Mouse (Mus musculus) ovary, postnatal 36 days (tissue): ENCODE measurements around the gene Msl1.

Experiments used
- DNase-seq: peaks from one replicate; pipeline ENCODE4 v3.0.0; 2022; ENCODE audit warnings: low spot score, mixed read lengths

Msl1 gene

DNA sequence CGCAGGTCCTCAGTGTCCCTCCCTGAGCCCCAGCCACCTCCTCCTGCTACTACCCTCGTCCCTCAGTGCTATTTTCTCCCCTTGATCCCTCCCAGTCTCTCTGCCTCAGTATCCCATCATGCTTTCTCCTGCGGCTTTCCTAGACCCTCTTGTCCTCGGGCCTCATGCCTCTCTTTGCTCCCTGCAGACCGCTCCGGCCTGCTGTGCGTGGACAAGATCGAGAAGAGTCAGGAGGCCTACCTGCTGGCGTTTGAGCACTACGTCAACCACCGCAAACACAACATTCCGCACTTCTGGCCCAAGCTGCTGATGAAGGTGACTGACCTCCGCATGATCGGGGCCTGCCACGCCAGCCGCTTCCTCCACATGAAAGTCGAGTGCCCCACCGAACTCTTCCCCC, 31.2 kb upstream of the Msl1 start:
- no peak for DNase-seq

DNA sequence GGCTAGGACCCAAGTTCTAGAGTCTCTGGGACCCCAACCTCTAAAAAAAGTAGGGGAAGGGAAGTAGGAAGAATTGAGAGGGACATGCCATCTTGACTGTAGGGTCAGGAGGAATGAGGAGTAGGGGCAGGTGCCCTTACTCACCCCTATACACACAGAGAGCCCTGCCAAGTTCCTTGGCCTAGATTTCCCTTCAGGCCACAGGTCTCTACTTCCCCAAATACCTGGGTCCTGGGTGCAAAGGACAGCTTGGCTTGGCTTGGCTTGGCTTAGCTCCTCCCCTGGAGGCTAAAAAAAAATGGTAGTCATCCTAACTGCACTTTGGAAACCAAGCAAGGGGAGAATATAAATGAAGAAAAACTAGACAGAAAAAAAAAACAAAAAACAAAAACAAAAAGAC, 30.6 kb upstream of the Msl1 start:
- DNase-seq: no peak

DNA sequence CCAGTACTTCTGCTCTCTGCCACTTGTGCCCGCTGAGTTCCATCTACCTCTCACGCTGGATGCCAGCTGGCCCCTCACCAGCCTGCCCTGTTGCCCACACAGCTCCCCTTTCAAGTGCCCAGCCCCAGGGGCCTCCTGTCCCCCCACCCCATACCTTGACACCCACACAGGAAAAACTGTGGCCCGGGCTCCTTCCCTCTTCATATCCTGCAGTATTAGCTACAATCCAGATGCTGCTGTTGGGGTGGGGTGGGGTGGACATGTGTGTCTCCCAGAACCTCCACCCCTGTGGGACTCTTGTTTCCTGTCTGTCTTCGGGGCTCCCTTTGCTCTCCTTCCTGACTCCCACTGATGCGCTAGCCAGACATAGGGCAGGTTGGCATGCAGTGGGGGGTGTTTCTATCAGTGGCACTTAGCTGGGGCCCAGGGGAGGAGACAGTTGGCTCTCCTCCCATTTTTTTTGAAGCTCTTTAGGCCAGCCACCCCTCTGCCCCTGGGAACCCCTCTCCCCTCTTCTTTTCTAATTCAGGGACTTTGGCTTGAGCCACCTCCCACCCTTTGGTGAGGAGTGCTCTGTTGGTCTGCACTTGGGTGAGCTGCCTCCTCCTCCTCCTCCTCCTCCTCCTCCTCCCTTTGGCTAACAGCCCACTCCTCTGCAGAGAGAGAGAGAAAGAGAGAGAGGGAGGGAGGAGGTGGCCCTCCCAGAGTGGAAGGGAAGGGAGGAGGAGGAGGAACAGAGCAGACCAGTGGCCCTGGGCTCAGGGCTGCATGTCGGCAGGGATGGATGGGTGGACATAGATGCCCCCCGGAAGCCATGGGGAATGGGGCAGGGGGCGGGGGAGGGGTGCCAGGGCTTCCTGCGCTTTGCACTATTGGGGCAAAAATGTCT, 29.7 kb upstream of the Msl1 start:
- DNase-seq: no peak

DNA sequence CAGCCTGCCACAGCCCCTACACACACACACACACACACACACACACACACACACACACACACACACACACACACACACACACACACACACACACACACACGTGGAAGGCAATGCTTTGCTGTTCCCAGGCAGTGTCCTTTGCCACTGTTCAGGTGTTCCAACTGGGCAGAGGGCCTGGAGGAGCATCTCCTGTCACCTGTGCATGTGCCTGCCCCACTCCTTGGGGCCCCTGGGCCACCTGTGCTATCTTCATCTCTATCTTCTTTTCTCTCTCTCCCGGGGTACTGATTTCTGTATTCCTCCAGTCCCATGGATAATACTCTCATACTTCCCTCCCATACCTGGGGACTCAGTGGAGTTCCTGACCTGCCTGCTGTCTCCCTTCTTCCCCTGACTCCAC, 29.0 kb upstream of the Msl1 start:
- DNase-seq: no peak

- no peak for DNase-seq
Observed at GRCm38 (mm10) chr11:98766816-98767215, 28.5 kb upstream of the Msl1 start.

DNA sequence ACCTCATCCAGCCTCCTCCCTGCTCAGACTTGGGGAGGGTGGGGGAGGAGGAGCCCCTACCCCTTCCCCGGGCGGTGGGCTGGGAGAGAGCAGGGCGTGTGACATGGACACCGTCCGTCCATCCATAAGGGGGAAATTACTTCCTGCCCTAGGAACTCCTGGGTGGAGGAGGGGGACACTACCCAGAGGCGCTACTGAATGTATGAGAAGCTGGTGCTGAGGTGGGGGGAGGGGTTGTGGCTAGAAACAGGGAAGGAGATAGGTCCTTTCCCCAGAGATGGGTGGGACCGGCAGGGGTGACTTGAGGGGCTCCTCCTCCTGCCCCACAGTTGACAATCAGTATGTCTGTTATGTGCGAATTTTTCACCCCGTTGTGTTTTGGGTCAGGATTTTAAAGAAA, 28.0 kb upstream of the Msl1 start:
- DNase-seq: peak; percentile 5

DNA sequence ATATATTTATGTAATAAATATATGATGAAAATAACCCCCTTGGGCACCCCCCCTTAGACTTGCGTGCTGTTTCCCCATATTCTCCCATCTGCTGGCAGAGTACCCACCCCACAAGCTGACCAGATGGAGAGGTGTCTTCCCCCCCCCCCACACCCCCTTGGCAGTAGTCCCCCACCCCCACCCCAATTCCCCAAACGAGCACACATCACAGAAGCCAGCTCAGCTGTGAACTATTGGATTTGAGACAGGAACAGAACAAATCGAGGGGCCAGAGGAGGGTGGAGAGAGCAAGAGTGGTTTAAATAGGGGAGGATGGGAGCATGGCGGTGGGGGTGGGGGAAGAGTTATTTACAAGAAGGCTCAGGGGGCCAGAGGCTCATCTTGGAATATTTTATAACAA, 27.6 kb upstream of the Msl1 start:
- no peak for DNase-seq

DNA sequence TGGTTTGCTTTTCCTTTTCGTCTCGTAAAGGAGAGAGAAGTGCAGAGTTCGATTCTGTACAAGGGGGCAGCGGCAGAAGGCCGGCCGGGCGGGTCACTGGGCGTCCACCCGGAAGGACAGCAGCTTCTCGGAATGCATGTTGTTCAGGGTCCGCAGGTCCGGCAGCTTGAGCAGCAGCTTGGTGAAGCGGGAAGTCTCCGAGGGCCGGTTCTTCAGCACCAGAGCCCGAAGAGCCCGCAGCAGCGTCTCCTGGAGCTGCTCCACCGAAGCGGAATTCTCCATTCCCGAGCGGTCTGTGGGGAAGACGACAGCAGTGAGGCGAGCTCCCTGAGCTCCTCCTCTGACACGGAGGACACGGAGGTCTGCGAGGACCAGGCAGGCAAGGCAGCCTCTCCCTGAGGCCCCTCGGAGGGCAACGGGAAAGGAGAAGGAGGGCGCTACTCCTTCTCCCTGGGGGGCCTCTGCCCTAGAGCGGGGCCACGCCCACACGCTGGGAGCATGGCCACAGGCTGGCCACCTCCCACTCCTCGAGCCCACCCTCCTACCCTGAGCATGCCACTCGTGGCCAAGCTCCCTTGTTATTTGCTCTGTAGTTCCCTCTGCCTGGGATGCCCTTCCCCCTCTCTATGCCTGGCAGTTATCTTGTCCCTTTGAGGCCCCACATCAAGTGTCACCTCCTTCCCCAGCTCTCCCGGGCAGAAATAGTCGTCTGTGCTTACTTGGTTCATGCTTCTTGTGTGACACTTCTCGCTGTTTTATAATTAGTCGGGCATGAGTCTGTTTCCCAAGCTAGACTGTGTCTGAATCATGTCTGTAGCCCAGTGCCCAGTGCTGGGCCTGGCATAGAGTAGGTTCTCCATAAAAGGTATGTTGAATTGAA, 26.9 kb upstream of the Msl1 start:
- DNase-seq: no peak

DNA sequence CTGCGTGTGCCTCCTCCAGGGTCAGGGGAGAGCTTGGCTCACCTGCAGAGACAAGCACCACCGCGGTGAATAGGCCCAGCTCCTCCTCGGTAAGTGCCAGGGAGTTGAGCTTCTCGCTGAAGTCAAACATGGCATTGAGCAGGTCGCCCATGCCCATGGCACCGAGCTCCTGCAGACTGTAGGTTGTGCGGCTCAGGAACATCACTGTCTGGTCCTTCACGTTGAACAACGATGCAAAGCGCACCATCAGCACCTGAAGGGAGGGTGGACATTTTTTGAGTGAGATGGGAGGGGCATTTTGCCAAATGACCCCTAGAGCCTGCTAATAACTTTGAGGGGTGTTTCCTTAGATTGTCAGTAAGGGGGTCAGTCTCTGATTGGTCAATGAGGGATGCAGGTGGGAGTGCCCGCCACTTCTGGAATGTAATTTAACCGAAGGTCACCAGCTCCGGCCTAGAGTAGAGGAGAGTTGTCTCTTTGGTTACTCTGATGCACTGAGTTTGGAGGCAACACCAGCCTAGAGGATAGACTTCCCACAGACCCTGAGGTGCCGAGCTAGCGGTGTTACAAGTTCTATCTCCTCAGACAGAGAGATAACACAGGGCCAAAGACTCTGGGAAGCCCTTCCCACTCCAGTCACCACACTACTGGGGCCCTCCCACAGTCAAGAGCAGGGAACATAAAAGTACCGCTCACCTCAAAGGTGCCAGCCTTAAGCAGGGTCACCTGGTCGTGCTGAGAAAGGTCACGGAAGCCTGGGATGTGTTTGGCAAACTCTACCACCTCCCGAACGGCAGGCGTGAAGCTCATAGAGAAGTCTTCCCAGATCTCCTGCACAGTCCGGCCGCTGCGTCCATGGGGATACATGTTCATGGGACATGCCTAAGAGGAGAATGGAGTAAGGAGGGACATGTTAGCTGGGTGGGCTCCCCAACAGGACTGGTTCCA, 26.0 kb upstream of the Msl1 start:
- DNase-seq: no peak

- DNase-seq: no peak
Observed at GRCm38 (mm10) chr11:98770096-98770975, 25.0 kb upstream of the Msl1 start.

DNA sequence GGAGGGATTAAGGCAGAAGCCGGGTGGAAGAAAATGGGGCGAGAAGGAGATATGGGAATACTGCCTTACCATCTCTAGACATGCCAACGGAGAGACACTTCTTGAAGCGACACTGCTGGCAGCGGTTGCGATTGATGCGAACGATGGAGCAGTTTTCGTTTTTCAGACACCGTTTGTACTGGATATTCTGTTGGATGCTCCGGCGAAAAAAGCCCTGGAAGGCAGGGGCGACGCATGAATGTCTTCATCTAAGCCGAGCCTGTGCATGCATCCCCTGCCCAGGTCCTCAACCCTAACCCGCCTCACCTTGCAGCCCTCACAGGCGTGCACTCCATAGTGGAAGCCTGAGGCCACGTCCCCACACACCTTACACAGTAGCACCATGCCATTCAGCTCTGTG, 24.2 kb upstream of the Msl1 start:
- DNase-seq: no peak

- peak; percentile 35 for DNase-seq
Observed at GRCm38 (mm10) chr11:98771844-98772525, 23.3 kb upstream of the Msl1 start.

DNA sequence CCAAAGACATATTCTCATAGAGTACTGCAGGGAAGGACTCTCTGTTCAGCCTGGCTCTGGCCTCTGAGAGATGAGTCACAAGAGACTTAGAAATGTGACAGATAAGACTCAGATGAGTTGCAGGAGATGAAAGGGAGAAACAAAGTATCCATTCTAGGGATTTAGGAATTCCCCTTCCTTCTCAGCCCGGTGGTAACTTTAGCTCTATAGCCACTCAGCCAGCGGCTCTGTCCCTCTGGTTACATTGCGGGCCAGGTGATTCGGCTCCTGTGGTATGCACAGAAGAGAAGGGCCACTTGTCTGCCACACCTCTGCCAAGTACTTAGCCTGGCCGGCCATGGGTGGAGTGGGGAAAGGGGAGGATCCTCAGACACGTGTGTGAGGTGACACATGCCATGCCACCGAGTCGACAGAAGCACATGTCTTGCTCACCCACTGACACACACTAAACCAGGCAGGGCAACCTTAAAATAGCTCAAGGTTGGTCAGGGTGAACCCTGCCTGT, 22.6 kb upstream of the Msl1 start:
- no peak for DNase-seq

GRCm38 (mm10) chr11:98773635-98774295, 21.6 kb upstream of the Msl1 start:
- peak; percentile 99 for DNase-seq

- no peak for DNase-seq
Observed at GRCm38 (mm10) chr11:98774582-98775347, 20.6 kb upstream of the Msl1 start, which contains the start of gene Nr1d1. TSS of gene Nr1d1 (minus strand) at chr11:98775333.

- DNase-seq: peak; percentile 99
Observed at GRCm38 (mm10) chr11:98775348-98776051, 19.8 kb upstream of the Msl1 start.

DNA sequence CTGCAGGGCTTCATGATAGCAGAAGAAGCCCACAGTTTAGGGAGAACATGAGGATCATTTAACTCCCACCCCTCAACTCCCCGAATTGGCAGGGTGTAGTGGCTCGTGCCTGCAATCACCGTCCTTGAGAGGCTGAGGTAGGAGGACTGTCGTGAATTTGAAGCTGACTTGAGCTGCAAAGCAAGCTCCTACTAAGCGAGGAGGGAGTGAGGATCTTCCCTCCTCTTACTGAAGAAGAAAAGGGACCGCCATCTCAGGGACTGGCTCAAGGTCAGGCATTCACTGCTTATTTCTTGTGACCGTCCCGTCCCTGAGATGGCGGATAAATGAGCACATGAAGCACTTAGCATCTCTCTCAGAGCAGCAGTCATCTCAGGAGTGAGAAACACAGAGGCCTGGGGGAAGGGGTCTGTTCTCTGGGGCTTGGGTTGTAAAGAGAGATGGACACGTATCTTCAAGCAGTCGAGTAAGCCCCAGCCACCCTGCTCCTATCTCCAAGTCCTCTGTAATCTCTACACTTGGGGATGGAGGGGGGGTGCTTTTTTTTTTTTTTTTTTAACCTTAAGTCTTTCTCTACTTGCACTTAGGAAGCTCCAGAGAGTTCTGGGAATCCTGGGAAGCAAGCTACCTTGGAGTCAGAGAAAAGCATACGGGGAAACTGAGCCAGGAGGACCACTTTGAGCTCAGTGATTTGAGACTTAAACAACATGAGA, 19.1 kb upstream of the Msl1 start:
- no peak for DNase-seq
